Mouse (Mus musculus) G1E (cell line): ENCODE data around the gene Klhdc2. TPM values are rescaled to one million over a fixed set of nuclear protein-coding genes. Genes with fewer than 3 reads are reported as not detected.

Source experiments
- ATAC-seq: 2 replicates; pipeline ENCODE4 v1.8.0; 2016; ENCODE audit warnings: mild to moderate bottlenecking; ENCODE audit not compliant: insufficient number of reproducible peaks, poor library complexity, low FRiP score, severe bottlenecking; ENCODE audit errors: extremely low read depth
- DNase-seq: peaks from one replicate; pipeline ENCODE4 v3.0.0; 2012; ENCODE audit warnings: low spot score
- H3K27me3 ChIP-seq: 2 replicates; pipeline ENCODE4 v1.6.1; 2012; ENCODE audit warnings: mild to moderate bottlenecking, low read length, inconsistent platforms; ENCODE audit not compliant: insufficient read depth
- H3K36me3 ChIP-seq: replicated peaks from 2 replicates; pipeline ENCODE3; 2012; ENCODE audit warnings: mild to moderate bottlenecking, inconsistent platforms
- H3K4me1 ChIP-seq: 2 replicates; pipeline ENCODE4 v1.6.1; 2012; ENCODE audit warnings: low read depth, low read length, inconsistent platforms, mixed read lengths; ENCODE audit not compliant: insufficient read depth
- H3K4me3 ChIP-seq: 2 replicates; pipeline ENCODE4 v1.5.1; 2012; ENCODE audit warnings: low read depth, mild to moderate bottlenecking, inconsistent platforms, low read length, moderate library complexity, mixed read lengths
- H3K9me3 ChIP-seq: replicated peaks from 2 replicates; pipeline ENCODE4 v1.6.1; 2012; ENCODE audit warnings: inconsistent platforms
- CTCF ChIP-seq: IDR thresholded peaks from 2 replicates; pipeline ENCODE4 v1.5.1; 2012; ENCODE audit warnings: low read depth, low read length, inconsistent platforms, mixed read lengths
- GATA1 ChIP-seq: IDR thresholded peaks from 2 replicates; pipeline ENCODE4 v1.6.1; 2012; ENCODE audit warnings: borderline replicate concordance, low read length, inconsistent platforms, mixed read lengths
- GATA2 ChIP-seq: IDR thresholded peaks from 2 replicates; pipeline ENCODE4 v1.6.1; 2012; ENCODE audit warnings: low read depth, low read length, inconsistent platforms, borderline replicate concordance
- POLR2AphosphoS5 ChIP-seq: IDR thresholded peaks from 2 replicates; pipeline ENCODE4 v1.6.1; 2012; ENCODE audit warnings: low read depth, low read length, inconsistent platforms; ENCODE audit not compliant: insufficient replicate concordance
- TAL1 ChIP-seq: conservative IDR thresholded peaks from 2 replicates; pipeline ENCODE4 v1.6.1; 2012; ENCODE audit warnings: low read depth, low read length, inconsistent platforms, mixed read lengths
- polyA plus RNA-seq: library from polyadenylated mRNA; stranded (reverse); fragments of >175 nt; gene quantifications from 2 replicates; pipeline ENCODE4 v1.2.3, GENCODE M21; 2012
- total RNA-seq, 2 experiments: library from RNA; stranded (forward) in 1 of 2; stranded (reverse) in 1 of 2; fragments of 200-1000 nt in 1 of 2; fragments of >200 nt in 1 of 2; fragmentation: Nextera tagmentation in 1 of 2; gene quantifications; 2 replicates each; pipeline ENCODE4 v1.2.3; 2014 to 2017

Gene Klhdc2
- total and polyA plus RNA-seq, 3 experiments, result 33.6 to 129 (median 127) TPM

DNA sequence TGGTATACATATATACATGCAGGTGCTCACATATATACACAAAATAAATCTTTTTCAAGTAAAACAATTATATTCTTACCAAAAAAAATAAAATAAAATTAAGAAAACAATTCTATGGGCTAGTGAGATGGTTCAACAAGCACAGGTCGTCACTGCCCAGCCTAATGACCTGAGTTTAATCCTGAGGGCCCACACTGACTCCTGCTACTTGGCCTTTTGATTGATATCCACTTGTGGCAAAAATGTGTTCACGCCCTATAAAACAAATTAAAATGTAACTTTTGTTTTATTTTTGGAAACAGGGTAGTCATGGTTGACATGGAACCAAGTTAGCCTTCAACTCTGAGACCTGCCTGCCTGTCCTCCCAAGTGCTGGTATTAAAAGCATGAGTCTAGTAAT lies 53.4 kb downstream of the Klhdc2 start:
- ATAC-seq (no peak), DNase-seq (no peak)
- Histone ChIP-seq H3K4me1 (peaks cover 6% of the 10 kb centered on the region), H3K4me3 (no peak overlapping the region), H3K9me3 (no peaks in the 10 kb centered on the region), H3K36me3 (peaks cover 85% of the 10 kb centered on the region), H3K27me3 (no peaks in the 10 kb centered on the region)
- TF ChIP-seq GATA2, result no peak
- TF ChIP-seq TAL1, result no peak
- TF ChIP-seq POLR2AphosphoS5, result no peak
- no peak for TF ChIP-seq GATA1
- no peak for TF ChIP-seq CTCF

DNA sequence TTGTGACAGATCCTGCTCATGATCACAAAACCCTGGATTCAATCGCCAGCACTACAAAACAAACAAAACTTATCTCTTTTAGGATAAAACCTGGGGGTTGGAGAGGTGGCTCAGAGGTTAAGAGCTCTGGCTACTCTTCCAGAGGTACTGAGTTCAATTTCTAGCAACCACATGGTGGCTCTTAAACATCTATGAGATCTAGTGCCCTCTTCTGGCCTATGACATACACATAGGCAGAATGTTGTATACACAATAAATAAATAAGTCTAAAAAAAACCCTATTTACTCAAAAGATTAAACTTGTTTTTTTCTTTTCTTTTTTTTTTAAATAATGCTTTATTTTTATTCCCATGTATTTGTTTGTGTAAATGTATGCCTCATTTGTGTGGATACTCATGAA lies 55.2 kb downstream of the Klhdc2 start:
- DNase-seq (no peak), ATAC-seq (no peak)
- Histone ChIP-seq H3K4me1 (peaks cover 15% of the 10 kb centered on the region), H3K36me3 (peaks cover 80% of the 10 kb centered on the region), H3K4me3 (no peak overlapping the region), H3K9me3 (no peaks in the 10 kb centered on the region), H3K27me3 (no peaks in the 10 kb centered on the region)
- TF ChIP-seq POLR2AphosphoS5 (no peak), GATA2 (no peak), CTCF (no peak), GATA1 (no peak), TAL1 (no peak)

GRCm38 (mm10) chr12:69356546-69357299 lies 60.2 kb downstream of the Klhdc2 start, which contains the start of gene Nemf:
Gene Nemf, minus strand, starts transcription at chr12:69357165.
- ATAC-seq (peak; percentile 52), DNase-seq (peak; percentile 91)
- Histone ChIP-seq H3K9me3 (no peaks in the 10 kb centered on the region), H3K4me1 (peaks cover 18% of the 10 kb centered on the region), H3K4me3 (peak within 1 kb of the TSS; percentile 91), H3K36me3 (peaks cover 38% of the 10 kb centered on the region), H3K27me3 (no peaks in the 10 kb centered on the region)
- TF ChIP-seq GATA1, result no peak
- TF ChIP-seq CTCF, result no peak
- TF ChIP-seq POLR2AphosphoS5, result no peak

- DNase-seq (peak; percentile 44), ATAC-seq (no peak)
- Histone ChIP-seq H3K9me3 (no peaks in the 10 kb centered on the region), H3K27me3 (no peaks in the 10 kb centered on the region), H3K4me1 (peaks cover 24% of the 10 kb centered on the region), H3K36me3 (peaks cover 33% of the 10 kb centered on the region), H3K4me3 (peak overlapping the region; percentile 91)
- TF ChIP-seq GATA2 (no peak), TAL1 (no peak), GATA1 (no peak), CTCF (no peak), POLR2AphosphoS5 (no peak)
Measured at GRCm38 (mm10) chr12:69357300-69357646, 60.8 kb downstream of the Klhdc2 start.

Other genes with a start within 250 kb of the Klhdc2 start
- 861 and 936 TPM in 2 replicates for gene Rps29, start 137.5 kb upstream of the Klhdc2 start, total RNA-seq (2014; fragmentation: Nextera tagmentation)
- 3,601 and 5,070 TPM in 2 replicates for gene Rps29, start 137.5 kb upstream of the Klhdc2 start, total RNA-seq (2017)
- gene Rps29, start 137.5 kb upstream of the Klhdc2 start, polyA plus RNA-seq, result 542 and 2,773 TPM in 2 replicates
- 36.2 and 44.2 TPM in 2 replicates for gene Lrr1, start 127.9 kb upstream of the Klhdc2 start, total RNA-seq (2014; fragmentation: Nextera tagmentation)
- gene Lrr1, start 127.9 kb upstream of the Klhdc2 start, total RNA-seq (2017), result 17.8 and 19.4 TPM in 2 replicates
- 45.0 and 56.6 TPM in 2 replicates for gene Lrr1, start 127.9 kb upstream of the Klhdc2 start, polyA plus RNA-seq
- gene Rpl36al, start 112.6 kb upstream of the Klhdc2 start, total RNA-seq (2014; fragmentation: Nextera tagmentation), result 229 and 258 TPM in 2 replicates
- 1,699 and 1,905 TPM in 2 replicates for gene Rpl36al, start 112.6 kb upstream of the Klhdc2 start, total RNA-seq (2017)
- gene Rpl36al, start 112.6 kb upstream of the Klhdc2 start, polyA plus RNA-seq, result 83.2 and 113 TPM in 2 replicates
- gene Mgat2, start 112.5 kb upstream of the Klhdc2 start, total RNA-seq (2014; fragmentation: Nextera tagmentation), result 107 and 112 TPM in 2 replicates
- 118 and 119 TPM in 2 replicates for gene Mgat2, start 112.5 kb upstream of the Klhdc2 start, total RNA-seq (2017)
- 50.7 and 61.0 TPM in 2 replicates for gene Mgat2, start 112.5 kb upstream of the Klhdc2 start, polyA plus RNA-seq
- gene Gm49383, start 99.6 kb upstream of the Klhdc2 start, total RNA-seq (2014; fragmentation: Nextera tagmentation), result 33.0 and 34.5 TPM in 2 replicates
- gene Gm49383, start 99.6 kb upstream of the Klhdc2 start, total RNA-seq (2017), result 56.1 and 82.2 TPM in 2 replicates
- 75.5 and 90.8 TPM in 2 replicates for gene Gm49383, start 99.6 kb upstream of the Klhdc2 start, polyA plus RNA-seq
- gene Dnaaf2, start 98.3 kb upstream of the Klhdc2 start, total RNA-seq (2014; fragmentation: Nextera tagmentation), result 6.7 and 7.6 TPM in 2 replicates
- 9.8 and 11.4 TPM in 2 replicates for gene Dnaaf2, start 98.3 kb upstream of the Klhdc2 start, total RNA-seq (2017)
- 5.1 and 5.2 TPM in 2 replicates for gene Dnaaf2, start 98.3 kb upstream of the Klhdc2 start, polyA plus RNA-seq
- gene Gm49384, start 92.4 kb upstream of the Klhdc2 start, total RNA-seq (2014; fragmentation: Nextera tagmentation), result 40.3 and 61.3 TPM in 2 replicates
- gene Gm49384, start 92.4 kb upstream of the Klhdc2 start, total RNA-seq (2017), result 33.7 and 36.0 TPM in 2 replicates
- gene Gm49384, start 92.4 kb upstream of the Klhdc2 start, polyA plus RNA-seq, result not detected in 2 replicates
- 57.3 and 67.0 TPM in 2 replicates for gene Pole2, start 68.5 kb upstream of the Klhdc2 start, total RNA-seq (2014; fragmentation: Nextera tagmentation)
- gene Pole2, start 68.5 kb upstream of the Klhdc2 start, total RNA-seq (2017), result 82.3 and 85.4 TPM in 2 replicates
- 20.3 and 20.7 TPM in 2 replicates for gene Pole2, start 68.5 kb upstream of the Klhdc2 start, polyA plus RNA-seq
- 8.5 and 13.0 TPM in 2 replicates for gene Klhdc1, start 55.5 kb upstream of the Klhdc2 start, total RNA-seq (2014; fragmentation: Nextera tagmentation)
- 8.7 and 14.6 TPM in 2 replicates for gene Klhdc1, start 55.5 kb upstream of the Klhdc2 start, total RNA-seq (2017)
- gene Klhdc1, start 55.5 kb upstream of the Klhdc2 start, polyA plus RNA-seq, result 11.1 and 16.0 TPM in 2 replicates
- 149 and 150 TPM in 2 replicates for gene Nemf, start 60.5 kb downstream of the Klhdc2 start, total RNA-seq (2014; fragmentation: Nextera tagmentation)
- 103 and 128 TPM in 2 replicates for gene Nemf, start 60.5 kb downstream of the Klhdc2 start, total RNA-seq (2017)
- 2.9 and 4.9 TPM in 2 replicates for gene Nemf, start 60.5 kb downstream of the Klhdc2 start, polyA plus RNA-seq
- 179 and 195 TPM in 2 replicates for gene Arf6, start 75.5 kb downstream of the Klhdc2 start, total RNA-seq (2014; fragmentation: Nextera tagmentation)
- gene Arf6, start 75.5 kb downstream of the Klhdc2 start, total RNA-seq (2017), result 123 and 153 TPM in 2 replicates
- 360 and 373 TPM in 2 replicates for gene Arf6, start 75.5 kb downstream of the Klhdc2 start, polyA plus RNA-seq
- gene Gm9887, start 75.8 kb downstream of the Klhdc2 start, total RNA-seq (2014; fragmentation: Nextera tagmentation), result not detected in 2 replicates
- 0.87 and 0.93 TPM in 2 replicates for gene Gm9887, start 75.8 kb downstream of the Klhdc2 start, total RNA-seq (2017)
- 0.79 and 1.6 TPM in 2 replicates for gene Gm9887, start 75.8 kb downstream of the Klhdc2 start, polyA plus RNA-seq